Mouse (Mus musculus): ENCODE data around the gene Krit1.

DNA sequence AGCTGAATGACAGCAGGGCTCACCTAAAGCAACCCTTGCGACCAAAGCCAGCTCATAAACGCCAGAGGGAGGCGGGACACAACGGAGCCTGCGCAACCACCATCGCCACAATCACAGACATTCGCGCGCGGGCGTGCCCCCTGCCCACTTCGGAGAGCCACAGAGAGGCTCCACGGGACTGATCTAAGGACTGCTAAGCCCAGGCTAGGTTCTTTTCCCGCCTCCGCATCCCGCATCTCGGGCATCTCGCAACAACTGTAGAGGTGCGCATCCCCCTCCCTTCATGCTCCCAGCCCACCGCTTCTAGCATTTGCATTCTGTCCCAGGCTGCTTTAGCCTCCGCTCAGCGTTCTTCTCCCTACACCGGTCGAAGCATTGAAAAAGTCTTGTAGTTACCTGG, 42.0 kb downstream of the Krit1 start, which contains the start of gene Lrrd1:
- TF ChIP-seq CTCF (IDR thresholded peaks at IDR 0.05; ENCODE audit: extremely low read depth, insufficient read depth, insufficient read length, insufficient replicate concordance) (no peak), POLR2A (IDR thresholded peaks at IDR 0.05; ENCODE audit: low read depth, low read length) (no peak)

Measured in spleen, adult 2 months (tissue).